Mouse (Mus musculus): ENCODE measurements around the gene Map10.

The Map10 gene

GRCm38 (mm10) chr8:125669700-125670195 lies at the start of gene Map10:
Map10 (plus strand) TSS chr8:125669818.
- peak; percentile 87 for DNase-seq

GRCm38 (mm10) chr8:125620301-125620700 lies 49.3 kb upstream of the Map10 start:
- no peak for DNase-seq

GRCm38 (mm10) chr8:125624287-125624686 lies 45.3 kb upstream of the Map10 start:
- no peak for DNase-seq

GRCm38 (mm10) chr8:125626381-125626780 lies 43.2 kb upstream of the Map10 start:
- DNase-seq, result no peak

GRCm38 (mm10) chr8:125628834-125629233 lies 40.8 kb upstream of the Map10 start:
- no peak for DNase-seq

GRCm38 (mm10) chr8:125638411-125639058 lies 31.1 kb upstream of the Map10 start:
- peak; percentile 47 for DNase-seq

- DNase-seq, result no peak
These were observed 30.0 kb upstream of the Map10 start for GRCm38 (mm10) chr8:125639631-125640030.

- no peak for DNase-seq
These were observed 28.9 kb upstream of the Map10 start for GRCm38 (mm10) chr8:125640766-125641165.

GRCm38 (mm10) chr8:125641808-125642207 lies 27.8 kb upstream of the Map10 start:
- DNase-seq, result no peak

- DNase-seq, result no peak
These were observed 23.7 kb upstream of the Map10 start for GRCm38 (mm10) chr8:125645757-125646478.

GRCm38 (mm10) chr8:125649447-125649846 lies 20.2 kb upstream of the Map10 start:
- no peak for DNase-seq

- DNase-seq, result no peak
These were observed 14.8 kb upstream of the Map10 start for GRCm38 (mm10) chr8:125654821-125655220.

GRCm38 (mm10) chr8:125658508-125658907 lies 11.1 kb upstream of the Map10 start:
- no peak for DNase-seq

GRCm38 (mm10) chr8:125658926-125659325 lies 10.7 kb upstream of the Map10 start:
- no peak for DNase-seq

GRCm38 (mm10) chr8:125660397-125660796 lies 9.2 kb upstream of the Map10 start:
- no peak for DNase-seq

GRCm38 (mm10) chr8:125661958-125662668 lies 7.5 kb upstream of the Map10 start:
- DNase-seq, result no peak

- DNase-seq, result no peak
These were observed 7.0 kb upstream of the Map10 start for GRCm38 (mm10) chr8:125662669-125663048.

GRCm38 (mm10) chr8:125665183-125665875 lies 4.3 kb upstream of the Map10 start:
- DNase-seq, result no peak

GRCm38 (mm10) chr8:125665876-125666186 lies 3.8 kb upstream of the Map10 start:
- no peak for DNase-seq

GRCm38 (mm10) chr8:125666201-125666600 lies 3.4 kb upstream of the Map10 start:
- no peak for DNase-seq

GRCm38 (mm10) chr8:125667248-125667647 lies 2.4 kb upstream of the Map10 start:
- peak; percentile 18 for DNase-seq

- no peak for DNase-seq
These were observed 389 bp upstream of the Map10 start for GRCm38 (mm10) chr8:125669159-125669699.

GRCm38 (mm10) chr8:125670420-125670819 lies 802 bp downstream of the Map10 start:
- DNase-seq, result no peak

Data from lung, postnatal 36 days (tissue).